Mouse (Mus musculus): ENCODE data around the gene Rcn2. TPM values are rescaled to one million over a fixed set of nuclear protein-coding genes. Genes with fewer than 3 reads are reported as not detected.
"Not testable (repeated sequence)": the region's sequence is repeated elsewhere in the genome, so short reads cannot be mapped to it uniquely, and the experiment has no call there.

Gene Rcn2
- polyA plus RNA-seq (2016; fragmentation: Nextera tagmentation; extraction: Ambion mirVana): 313 and 357 TPM in 2 replicates

- no peaks in the 10 kb centered on the region for H3K9me3 ChIP-seq (replicated peaks)
- no peaks in the 10 kb centered on the region for H3K27me3 ChIP-seq (ENCODE audit: low read depth, poor library complexity, severe bottlenecking)
- peak within 1 kb of the TSS; percentile 97 for H3K27ac ChIP-seq (replicated peaks)
- peaks cover 29% of the 10 kb centered on the region for H3K4me1 ChIP-seq
- peak within 1 kb of the TSS; percentile 78 for H3K4me3 ChIP-seq
- peak; percentile 96 for DNase-seq (ENCODE audit: low spot score)
- WGBS: under 1% methylated on average over 49 of the region's 49 CpGs
- peaks cover 31% of the 10 kb centered on the region for H3K36me3 ChIP-seq
These were observed at the start of gene Rcn2 for GRCm38 (mm10) chr9:56041372-56042180. TSS of gene Rcn2 (plus strand) at chr9:56041845.

GRCm38 (mm10) chr9:56004679-56005078 is 37.0 kb upstream of the Rcn2 start:
- H3K36me3 ChIP-seq; H3K4me3 ChIP-seq; H3K9me3 ChIP-seq (replicated peaks); DNase-seq (ENCODE audit: low spot score); H3K27ac ChIP-seq (replicated peaks); H3K27me3 ChIP-seq (ENCODE audit: low read depth, poor library complexity, severe bottlenecking); H3K4me1 ChIP-seq: not testable (repeated sequence)
- 60% methylated on average over 1 of the region's 2 CpGs for WGBS

GRCm38 (mm10) chr9:56010450-56010849 is 31.2 kb upstream of the Rcn2 start, which contains the start of gene 4930563M21Rik:
TSS of gene 4930563M21Rik (minus strand) at chr9:56010550.
- WGBS: 82% methylated on average over 4 of the region's 4 CpGs
- Histone ChIP-seq H3K36me3 (no peaks in the 10 kb centered on the region), H3K27me3 (ENCODE audit: low read depth, poor library complexity, severe bottlenecking) (no peaks in the 10 kb centered on the region), H3K4me1 (no peaks in the 10 kb centered on the region), H3K27ac (replicated peaks) (no peak within 1 kb of the TSS), H3K9me3 (replicated peaks) (0 out of 2 replicates have a peak, but pooled peaks cover 6% of the 10 kb centered on the region), H3K4me3 (no peak within 1 kb of the TSS)
- no peak for DNase-seq (ENCODE audit: low spot score)

GRCm38 (mm10) chr9:56024772-56025171 is 16.9 kb upstream of the Rcn2 start:
- DNase-seq (ENCODE audit: low spot score): no peak
- no peak overlapping the region for H3K4me3 ChIP-seq
- H3K36me3 ChIP-seq: no peaks in the 10 kb centered on the region
- 52% methylated on average over 2 of the region's 2 CpGs for WGBS
- H3K27ac ChIP-seq (replicated peaks): no peak overlapping the region
- H3K27me3 ChIP-seq (ENCODE audit: low read depth, poor library complexity, severe bottlenecking): no peaks in the 10 kb centered on the region
- no peaks in the 10 kb centered on the region for H3K9me3 ChIP-seq (replicated peaks)
- H3K4me1 ChIP-seq: no peaks in the 10 kb centered on the region

DNA sequence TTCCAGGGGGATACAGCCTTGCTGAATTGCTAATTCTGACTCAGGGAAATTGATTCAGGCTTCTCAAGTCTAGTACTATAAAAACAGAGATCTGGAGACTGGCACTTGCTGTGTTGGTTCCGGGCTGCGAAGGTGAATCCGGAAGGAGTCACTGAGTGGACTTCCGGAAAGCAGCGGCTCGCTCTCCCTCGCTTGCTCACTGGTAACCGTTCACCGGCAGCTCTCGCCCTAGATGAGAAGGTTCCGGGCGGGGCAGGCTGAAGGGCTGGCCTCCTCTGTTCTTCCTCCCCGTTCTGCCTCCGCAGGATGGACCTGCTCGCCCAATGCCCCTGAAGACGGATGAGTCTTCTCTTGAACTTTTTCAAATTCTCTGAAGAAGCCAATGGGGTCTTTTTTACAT is 14.4 kb upstream of the Rcn2 start:
- 87% methylated on average over 16 of the region's 16 CpGs for WGBS
- Histone ChIP-seq H3K27ac (replicated peaks) (no peak overlapping the region), H3K27me3 (ENCODE audit: low read depth, poor library complexity, severe bottlenecking) (no peaks in the 10 kb centered on the region)

GRCm38 (mm10) chr9:56032219-56032618 is 9.4 kb upstream of the Rcn2 start:
- Histone ChIP-seq H3K27me3 (ENCODE audit: low read depth, poor library complexity, severe bottlenecking) (no peaks in the 10 kb centered on the region), H3K36me3 (no peaks in the 10 kb centered on the region), H3K9me3 (replicated peaks) (no peaks in the 10 kb centered on the region), H3K4me3 (no peak overlapping the region), H3K27ac (replicated peaks) (no peak overlapping the region), H3K4me1 (no peaks in the 10 kb centered on the region)
- 68% methylated on average over 3 of the region's 3 CpGs for WGBS
- no peak for DNase-seq (ENCODE audit: low spot score)

More for the DNA sequence above, 14.4 kb upstream of the Rcn2 start:
- Histone ChIP-seq H3K4me3 (no peak overlapping the region), H3K4me1 (no peaks in the 10 kb centered on the region), H3K36me3 (no peaks in the 10 kb centered on the region), H3K9me3 (replicated peaks) (no peaks in the 10 kb centered on the region)
- DNase-seq (ENCODE audit: low spot score): no peak

DNA sequence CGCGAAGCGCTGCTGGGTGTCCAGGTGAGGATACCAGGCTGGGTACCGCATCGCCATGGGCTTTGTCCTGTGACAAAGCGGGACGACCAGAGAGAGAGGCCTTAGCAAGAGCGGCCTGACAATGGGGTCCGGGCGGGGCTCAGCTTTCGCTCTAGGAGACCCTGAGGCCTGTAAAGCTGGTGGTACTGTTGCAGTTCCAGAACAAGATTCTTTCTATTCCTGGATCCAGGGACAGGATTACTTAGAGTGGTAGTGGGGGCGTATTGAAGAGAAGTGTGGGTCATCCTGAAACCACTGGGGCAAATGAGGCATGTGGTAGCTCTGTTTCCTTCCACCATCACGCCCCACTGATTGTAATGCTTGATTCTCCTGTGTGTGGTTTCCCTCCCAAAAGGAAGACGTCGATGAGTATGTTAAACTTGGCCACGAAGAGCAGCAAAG is 556 bp downstream of the Rcn2 start:
- H3K9me3 ChIP-seq (replicated peaks): no peaks in the 10 kb centered on the region
- peaks cover 29% of the 10 kb centered on the region for H3K4me1 ChIP-seq
- 1% methylated on average over 16 of the region's 16 CpGs for WGBS
- peak overlapping the region; percentile 97 for H3K27ac ChIP-seq (replicated peaks)
- H3K4me3 ChIP-seq: peak overlapping the region; percentile 78
- DNase-seq (ENCODE audit: low spot score): no peak
- H3K36me3 ChIP-seq: peaks cover 37% of the 10 kb centered on the region
- H3K27me3 ChIP-seq (ENCODE audit: low read depth, poor library complexity, severe bottlenecking): no peaks in the 10 kb centered on the region

DNA sequence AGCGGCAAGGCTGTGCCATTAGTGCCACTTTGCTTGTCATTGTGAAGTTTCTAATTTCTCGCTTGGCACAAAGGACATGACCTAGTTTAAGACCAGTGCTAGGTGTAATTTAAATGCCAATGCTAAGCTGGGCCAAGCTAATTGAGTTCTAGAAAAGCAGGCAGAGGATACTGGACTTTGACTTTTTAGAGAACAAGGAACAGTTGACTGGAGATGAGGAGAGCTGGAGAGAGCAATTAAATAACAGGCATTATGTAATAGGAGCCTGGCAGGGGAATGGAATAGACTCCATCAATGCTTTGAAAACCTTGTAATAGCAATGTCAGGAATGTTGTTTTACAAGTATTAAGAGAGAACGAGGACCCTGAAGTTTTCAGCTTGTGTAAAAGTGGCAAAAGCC is 12.2 kb downstream of the Rcn2 start:
- WGBS: 87% methylated on average over 3 of the region's 3 CpGs

DNA sequence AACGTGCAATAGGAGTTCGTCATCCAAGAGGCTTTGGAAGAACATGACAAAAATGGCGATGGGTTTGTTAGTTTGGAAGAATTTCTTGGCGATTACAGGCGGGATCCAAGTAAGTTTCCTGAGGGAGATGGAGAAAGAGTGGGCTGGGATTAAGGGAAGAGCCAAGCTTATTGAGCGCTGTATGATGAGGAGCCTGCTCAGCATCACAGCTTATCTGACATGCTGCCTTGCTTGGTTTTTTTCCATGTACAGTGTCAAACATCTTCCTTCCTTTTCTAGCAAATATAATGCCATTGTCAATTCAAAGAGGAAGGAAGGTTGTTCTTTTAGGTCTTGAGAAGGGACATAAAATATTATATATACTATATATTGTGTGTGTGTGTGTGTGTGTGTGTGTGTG is 14.5 kb downstream of the Rcn2 start:
- H3K27me3 ChIP-seq (ENCODE audit: low read depth, poor library complexity, severe bottlenecking): no peaks in the 10 kb centered on the region
- DNase-seq (ENCODE audit: low spot score): no peak
- H3K4me1 ChIP-seq: no peaks in the 10 kb centered on the region
- no peak overlapping the region for H3K27ac ChIP-seq (replicated peaks)
- no peaks in the 10 kb centered on the region for H3K9me3 ChIP-seq (replicated peaks)
- H3K4me3 ChIP-seq: no peak overlapping the region
- H3K36me3 ChIP-seq: peaks cover 99% of the 10 kb centered on the region
- 96% methylated on average over 6 of the region's 6 CpGs for WGBS

More for the DNA sequence above, 12.2 kb downstream of the Rcn2 start:
- H3K4me3 ChIP-seq: no peak overlapping the region
- no peaks in the 10 kb centered on the region for H3K4me1 ChIP-seq
- H3K27ac ChIP-seq (replicated peaks): no peak overlapping the region
- no peaks in the 10 kb centered on the region for H3K9me3 ChIP-seq (replicated peaks)
- H3K27me3 ChIP-seq (ENCODE audit: low read depth, poor library complexity, severe bottlenecking): no peaks in the 10 kb centered on the region
- DNase-seq (ENCODE audit: low spot score): no peak
- peaks cover 93% of the 10 kb centered on the region for H3K36me3 ChIP-seq

DNA sequence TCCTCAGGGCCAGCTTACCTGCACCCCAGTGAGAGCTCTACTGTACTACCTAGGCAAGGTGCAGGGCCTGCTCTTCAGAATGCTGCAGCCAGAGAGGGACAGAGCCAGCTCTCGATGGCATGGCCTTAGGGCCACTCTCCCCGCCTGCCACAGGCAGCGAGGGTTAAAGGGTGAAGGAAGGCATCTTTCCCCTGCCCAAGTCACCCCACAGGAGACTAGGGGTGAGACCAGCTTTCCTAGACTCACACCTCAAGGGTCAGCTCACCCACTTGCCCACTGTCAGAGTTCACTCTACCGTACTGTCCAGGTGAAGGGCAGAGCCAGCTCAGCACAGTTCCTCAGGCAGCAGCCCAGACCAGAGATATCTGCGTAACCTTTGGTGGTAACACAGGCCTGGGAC is 20.7 kb downstream of the Rcn2 start:
- Histone ChIP-seq H3K9me3 (replicated peaks) (no peaks in the 10 kb centered on the region), H3K4me3 (no peak overlapping the region), H3K4me1 (no peaks in the 10 kb centered on the region), H3K27ac (replicated peaks) (no peak overlapping the region), H3K36me3 (peaks cover 98% of the 10 kb centered on the region), H3K27me3 (ENCODE audit: low read depth, poor library complexity, severe bottlenecking) (no peaks in the 10 kb centered on the region)
- DNase-seq (ENCODE audit: low spot score): no peak
- WGBS: 92% methylated on average over 5 of the region's 5 CpGs

DNA sequence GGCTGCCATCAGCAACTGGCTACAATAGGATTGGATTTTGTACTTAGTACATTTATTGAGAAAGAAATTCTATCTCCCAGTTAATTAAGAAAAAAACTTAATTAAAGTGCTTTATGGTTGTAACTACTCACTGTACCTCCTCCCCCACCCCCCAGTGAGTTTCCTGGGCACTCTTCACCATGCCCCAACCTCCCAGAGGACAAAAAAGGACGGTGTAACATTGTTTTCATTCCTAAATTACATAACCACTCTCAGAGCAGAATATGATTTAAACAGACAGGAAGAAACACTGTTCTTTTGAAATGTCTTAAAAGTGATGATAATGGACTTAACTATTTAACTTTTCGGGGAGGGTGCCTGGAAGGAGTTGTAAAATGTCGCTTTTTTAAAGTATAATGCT is 23.4 kb downstream of the Rcn2 start:
- Histone ChIP-seq H3K4me3 (no peak overlapping the region), H3K27ac (replicated peaks) (no peak overlapping the region), H3K9me3 (replicated peaks) (no peaks in the 10 kb centered on the region), H3K27me3 (ENCODE audit: low read depth, poor library complexity, severe bottlenecking) (no peaks in the 10 kb centered on the region), H3K4me1 (no peaks in the 10 kb centered on the region), H3K36me3 (peaks cover 98% of the 10 kb centered on the region)
- WGBS: 85% methylated on average over 3 of the region's 3 CpGs
- DNase-seq (ENCODE audit: low spot score): no peak

GRCm38 (mm10) chr9:56067964-56068363 is 26.3 kb downstream of the Rcn2 start:
- no peaks in the 10 kb centered on the region for H3K9me3 ChIP-seq (replicated peaks)

GRCm38 (mm10) chr9:56068630-56069029 is 27.0 kb downstream of the Rcn2 start:
- DNase-seq (ENCODE audit: low spot score): no peak
- no peaks in the 10 kb centered on the region for H3K9me3 ChIP-seq (replicated peaks)
- H3K27me3 ChIP-seq (ENCODE audit: low read depth, poor library complexity, severe bottlenecking): no peaks in the 10 kb centered on the region
- peaks cover 91% of the 10 kb centered on the region for H3K36me3 ChIP-seq
- no peak overlapping the region for H3K27ac ChIP-seq (replicated peaks)
- no peak overlapping the region for H3K4me3 ChIP-seq
- H3K4me1 ChIP-seq: no peaks in the 10 kb centered on the region
- 94% methylated on average over 1 of the region's 1 CpGs for WGBS

More at GRCm38 (mm10) chr9:56067964-56068363, 26.3 kb downstream of the Rcn2 start:
- DNase-seq (ENCODE audit: low spot score): no peak
- Histone ChIP-seq H3K36me3 (peaks cover 95% of the 10 kb centered on the region), H3K4me3 (no peak overlapping the region), H3K27me3 (ENCODE audit: low read depth, poor library complexity, severe bottlenecking) (no peaks in the 10 kb centered on the region), H3K4me1 (no peaks in the 10 kb centered on the region), H3K27ac (replicated peaks) (no peak overlapping the region)
- 89% methylated on average over 4 of the region's 4 CpGs for WGBS

All from midbrain, embryonic 10.5 days (tissue).